Mouse (Mus musculus): Measurements from ENCODE around the gene Ap2a2.
"Not testable (repeated sequence)": the region's sequence is repeated elsewhere in the genome, so short reads cannot be mapped to it uniquely, and the experiment has no call there.

The Ap2a2 gene

DNA sequence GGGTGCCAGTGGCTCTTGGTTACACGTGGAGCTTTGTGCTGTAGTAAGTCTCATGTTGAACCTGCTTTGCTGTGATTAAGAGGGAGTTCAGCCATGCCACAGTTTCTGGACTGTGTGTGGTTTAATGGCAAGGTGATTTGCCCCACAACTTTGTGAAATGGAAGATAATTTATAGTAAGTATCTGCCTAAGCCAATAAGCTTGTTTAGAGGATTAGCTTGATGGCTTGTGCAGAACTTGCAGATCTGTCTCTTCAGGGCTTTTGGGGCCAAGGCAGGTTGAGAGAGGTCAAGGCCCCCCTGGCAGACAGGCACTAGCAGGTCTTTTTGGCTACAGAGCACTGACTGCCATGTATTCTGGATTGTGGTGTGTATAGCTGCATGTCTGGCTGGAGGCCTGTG is 35.0 kb downstream of the Ap2a2 start:
- DNase-seq (ENCODE audit: low spot score): no peak

DNA sequence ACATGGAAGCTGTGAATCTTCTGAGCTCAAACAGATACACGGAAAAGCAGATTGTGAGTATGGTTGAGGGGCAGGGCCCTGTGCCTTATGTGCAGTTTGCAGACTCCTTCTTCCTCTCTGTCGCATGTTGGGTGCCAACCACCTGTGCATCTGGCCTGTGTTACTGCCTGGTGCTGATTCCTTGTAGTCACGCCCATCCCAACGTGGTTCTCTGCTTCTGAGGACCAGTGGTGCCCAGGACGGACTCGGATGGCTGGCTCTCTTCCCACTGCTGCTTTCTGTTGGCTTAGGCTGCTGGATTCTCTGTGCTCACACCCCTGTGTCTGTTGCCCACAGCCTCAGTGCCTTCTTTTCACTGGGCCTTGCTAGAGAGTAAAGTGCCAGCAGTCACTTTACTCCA is 35.6 kb downstream of the Ap2a2 start:
- no peak for DNase-seq (ENCODE audit: low spot score)

DNA sequence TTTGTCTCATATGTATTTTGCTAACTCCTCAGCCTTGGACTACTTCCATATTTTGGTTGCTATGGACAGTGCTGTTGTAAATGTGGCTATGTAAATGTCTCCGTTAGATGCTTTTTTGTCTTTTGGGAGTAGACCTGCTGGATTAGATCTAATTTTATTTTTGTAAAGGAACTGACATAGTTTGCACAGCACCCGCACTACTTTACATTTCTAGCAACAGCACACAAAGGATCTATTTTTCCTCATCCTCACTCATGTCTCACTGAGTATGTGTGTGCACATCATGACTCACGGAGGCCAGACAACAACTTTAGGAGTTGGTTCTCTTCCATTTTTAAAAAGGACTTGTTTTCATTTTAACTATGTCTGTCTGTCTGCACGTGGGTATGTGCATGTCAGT is 45.7 kb downstream of the Ap2a2 start:
- DNase-seq (ENCODE audit: low spot score): no peak

- DNase-seq (ENCODE audit: low spot score): no peak
Observed at GRCm38 (mm10) chr7:141609719-141610514, 47.9 kb downstream of the Ap2a2 start.

DNA sequence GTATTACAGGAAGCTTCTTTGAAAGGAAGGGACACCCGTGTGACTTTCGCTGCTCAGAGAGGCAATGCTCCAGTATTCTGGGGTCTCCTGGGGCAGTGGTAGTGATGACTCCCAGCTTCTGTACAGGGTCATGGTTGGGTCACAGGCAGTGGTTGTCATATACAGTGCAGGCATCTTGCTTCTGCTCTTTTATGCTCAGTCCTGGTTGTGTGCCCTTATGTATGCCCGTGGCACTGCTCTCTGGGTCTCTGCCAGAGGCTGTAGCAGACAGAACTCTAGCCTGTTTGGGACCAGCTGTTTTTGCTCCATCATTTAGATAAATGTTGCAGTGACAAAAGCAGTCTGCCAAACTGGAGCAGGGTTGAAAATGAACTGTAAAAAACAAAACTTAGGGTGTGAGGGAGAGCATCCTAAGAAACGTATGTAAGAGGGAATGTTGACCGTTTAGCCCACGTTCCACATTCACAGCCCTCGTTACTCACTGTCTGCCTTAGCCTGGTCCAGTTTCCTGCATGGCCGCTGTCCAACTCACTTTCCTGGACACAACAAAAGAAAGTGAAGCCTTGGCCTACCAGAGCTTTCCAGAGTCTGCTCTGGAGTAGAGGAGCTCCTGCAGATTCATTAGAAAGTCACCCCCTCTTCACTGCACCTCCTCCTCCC is 49.9 kb downstream of the Ap2a2 start:
- no peak for DNase-seq (ENCODE audit: low spot score)

DNA sequence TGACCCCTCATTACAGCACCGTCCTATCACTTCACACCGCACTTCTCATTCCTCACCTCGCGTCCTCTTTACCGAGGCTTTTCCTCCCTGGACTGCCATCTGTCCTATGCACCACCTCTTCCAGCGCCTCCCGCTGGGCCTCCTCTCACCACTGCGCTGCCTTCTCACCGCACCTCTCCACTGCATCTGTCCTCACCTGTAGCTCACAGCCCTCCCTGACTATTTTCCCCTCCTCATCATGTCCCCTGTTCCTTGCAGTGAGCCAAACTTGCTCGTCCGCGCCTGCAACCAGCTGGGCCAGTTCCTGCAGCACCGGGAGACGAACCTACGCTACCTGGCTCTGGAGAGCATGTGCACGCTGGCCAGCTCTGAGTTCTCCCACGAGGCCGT is 50.4 kb downstream of the Ap2a2 start:
- DNase-seq (ENCODE audit: low spot score): no peak

DNA sequence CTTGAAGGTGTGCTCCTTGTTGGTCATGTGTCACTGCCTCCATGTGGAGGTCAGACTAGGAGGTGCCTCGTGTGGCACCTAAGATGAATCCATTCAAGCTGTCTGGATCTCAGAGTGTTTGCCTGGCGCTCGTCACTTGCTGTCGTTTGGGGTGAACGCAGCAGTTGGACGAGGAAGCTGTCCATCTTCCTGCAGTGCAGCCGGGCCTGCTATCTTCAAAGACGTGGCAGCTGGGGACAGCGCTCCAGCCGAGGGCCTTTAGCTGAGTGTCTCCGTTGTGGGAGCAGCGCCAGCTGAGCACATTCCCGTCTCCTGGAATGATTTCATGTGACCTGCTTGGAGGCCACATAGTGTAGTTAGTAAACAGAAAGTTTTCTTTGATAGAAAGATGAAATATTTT is 50.8 kb downstream of the Ap2a2 start:
- DNase-seq (ENCODE audit: low spot score): no peak

GRCm38 (mm10) chr7:141614329-141614832 is 52.4 kb downstream of the Ap2a2 start:
- no peak for DNase-seq (ENCODE audit: low spot score)

GRCm38 (mm10) chr7:141624214-141624613 is 62.2 kb downstream of the Ap2a2 start:
- no peak for DNase-seq (ENCODE audit: low spot score)

- DNase-seq (ENCODE audit: low spot score): no peak
Observed at GRCm38 (mm10) chr7:141625120-141625810, 63.3 kb downstream of the Ap2a2 start.

GRCm38 (mm10) chr7:141628018-141628417 is 66.0 kb downstream of the Ap2a2 start:
- DNase-seq (ENCODE audit: low spot score): no peak

- DNase-seq (ENCODE audit: low spot score): no peak
Observed at GRCm38 (mm10) chr7:141629241-141629640, 67.3 kb downstream of the Ap2a2 start.

- DNase-seq (ENCODE audit: low spot score): not testable (repeated sequence)
Observed at GRCm38 (mm10) chr7:141638077-141638476, 76.1 kb downstream of the Ap2a2 start.

- DNase-seq (ENCODE audit: low spot score): not testable (repeated sequence)
Observed at GRCm38 (mm10) chr7:141638513-141639334, 76.8 kb downstream of the Ap2a2 start.

DNA sequence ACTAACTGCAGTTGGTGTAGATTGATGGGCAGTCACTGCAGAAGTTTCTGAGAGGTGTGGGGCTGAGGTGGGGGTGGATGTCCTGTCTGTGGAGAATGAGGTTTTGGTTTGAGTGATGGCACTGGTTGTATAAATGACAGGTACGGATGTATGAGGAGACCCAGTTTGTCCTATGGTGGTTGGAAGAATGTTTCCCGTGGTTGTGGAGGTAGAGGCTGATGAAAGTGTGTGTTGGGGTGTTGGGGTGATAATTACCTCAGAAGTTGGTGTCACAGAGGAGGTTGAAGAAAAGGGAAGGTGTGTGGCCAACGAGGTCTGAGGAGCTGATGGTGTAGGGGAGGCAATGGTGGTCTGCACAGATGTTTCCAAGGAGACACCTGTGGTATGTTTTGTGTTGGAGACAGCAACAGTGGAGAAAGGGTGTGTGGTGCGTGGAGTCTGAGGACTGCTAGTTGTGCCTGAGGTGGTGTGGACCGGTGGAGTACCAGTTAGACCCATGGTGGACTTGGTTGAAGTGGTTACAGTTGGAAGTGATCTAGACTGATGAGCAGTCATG is 77.4 kb downstream of the Ap2a2 start:
- DNase-seq (ENCODE audit: low spot score): not testable (repeated sequence)

DNA sequence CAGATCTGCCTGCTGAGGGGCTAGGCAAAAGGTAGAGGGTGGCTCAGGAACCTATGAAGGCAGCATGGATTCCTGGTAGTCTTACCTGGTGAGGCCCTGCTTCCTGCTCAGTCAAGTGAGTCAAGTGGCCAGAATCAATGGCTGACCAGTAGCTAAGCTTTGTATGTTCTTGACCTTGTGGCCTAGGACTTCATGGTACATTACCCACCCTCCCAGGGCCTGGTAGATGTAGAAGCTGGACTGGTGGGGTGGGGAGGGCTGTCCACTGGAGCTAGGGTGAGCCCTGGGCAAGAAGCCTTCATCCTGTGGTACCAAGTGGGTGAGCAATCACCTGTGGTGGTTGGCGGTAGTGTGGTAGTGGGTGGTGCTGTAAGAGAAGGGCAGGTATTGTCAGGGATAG is 80.4 kb downstream of the Ap2a2 start:
- DNase-seq (ENCODE audit: low spot score): no peak

DNA sequence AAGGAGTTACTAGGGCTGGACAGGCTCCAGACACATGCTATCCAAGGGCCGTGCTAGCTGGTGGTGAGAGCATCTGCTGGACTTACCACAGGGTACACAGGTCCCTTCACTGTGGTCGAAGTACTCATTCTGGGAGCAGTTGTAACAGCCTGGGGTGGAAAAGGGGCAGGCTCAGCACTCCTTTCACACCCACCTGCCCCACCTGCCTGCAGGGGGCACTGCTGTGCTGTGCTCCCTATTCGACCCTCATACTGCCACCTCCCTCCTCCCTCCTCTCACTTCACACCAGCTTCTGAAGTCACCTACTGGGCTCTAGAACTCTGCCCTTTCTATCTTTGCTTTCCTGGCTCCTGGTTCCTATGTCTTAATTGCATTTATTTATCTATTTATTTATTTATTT is 81.2 kb downstream of the Ap2a2 start:
- peak; percentile 35 for DNase-seq (ENCODE audit: low spot score)

- no peak for DNase-seq (ENCODE audit: low spot score)
Observed at GRCm38 (mm10) chr7:141647083-141647482, 85.1 kb downstream of the Ap2a2 start.

DNA sequence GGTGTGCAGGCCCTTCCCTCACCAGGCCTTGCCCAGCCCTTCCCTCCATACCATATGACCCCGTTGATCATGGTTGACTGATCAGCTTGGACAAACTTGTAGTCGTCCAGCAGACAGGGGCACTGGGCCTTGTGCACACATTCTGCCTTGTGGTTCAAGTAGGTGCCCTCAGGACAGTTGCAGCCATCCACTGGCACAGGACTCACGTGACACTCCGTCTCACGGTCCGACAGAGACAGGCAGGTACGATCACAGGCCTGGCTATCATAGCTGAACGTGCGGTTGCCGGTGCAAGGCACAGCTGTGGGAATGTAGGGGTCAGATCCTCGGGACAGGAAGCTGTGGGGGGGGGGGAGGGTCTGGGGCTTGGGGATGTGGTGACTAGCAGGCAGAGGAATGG is 85.8 kb downstream of the Ap2a2 start:
- DNase-seq (ENCODE audit: low spot score): no peak

GRCm38 (mm10) chr7:141652191-141652590 is 90.2 kb downstream of the Ap2a2 start:
- DNase-seq (ENCODE audit: low spot score): peak; percentile 37

- DNase-seq (ENCODE audit: low spot score): no peak
Observed at GRCm38 (mm10) chr7:141660346-141660745, 98.4 kb downstream of the Ap2a2 start.

DNA sequence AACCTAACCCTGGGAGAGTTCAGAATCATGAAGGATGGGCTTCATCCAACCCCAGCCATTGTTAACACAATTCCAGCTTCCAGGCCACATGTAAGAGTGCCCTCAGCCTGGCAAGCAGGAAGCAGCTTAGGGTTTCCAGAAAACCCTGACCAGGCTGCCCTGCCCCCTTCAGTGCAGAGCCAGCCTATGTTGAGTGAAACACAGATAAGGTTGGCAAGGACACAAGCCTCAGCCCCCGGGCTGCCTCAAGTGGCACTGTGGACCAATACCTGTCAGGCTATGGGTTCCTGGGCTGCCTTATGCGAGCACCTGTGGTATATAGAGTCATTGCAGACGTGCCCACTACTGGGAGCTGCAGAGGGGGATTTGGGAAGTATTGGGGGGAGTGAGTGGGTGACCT is 99.5 kb downstream of the Ap2a2 start:
- no peak for DNase-seq (ENCODE audit: low spot score)

Data from embryo, embryonic 10.5 days (tissue).